Mouse (Mus musculus) small intestine, adult 2 months (tissue): ENCODE results near the gene Plcd3. TPM values are rescaled to one million over a fixed set of nuclear protein-coding genes. Genes with fewer than 3 reads are reported as not detected.

Experiments used
- H3K27ac ChIP-seq: fragments of 200-500 bp; 2 replicates; pipeline ENCODE4 v1.5.1; 2012; ENCODE audit warnings: low read depth, low read length, control low read depth, inconsistent platforms; ENCODE audit not compliant: insufficient read depth
- H3K27me3 ChIP-seq: fragments of 200-500 bp; 2 replicates; pipeline ENCODE4 v1.6.1; 2012; ENCODE audit warnings: mild to moderate bottlenecking, moderate library complexity, low read length, inconsistent platforms; ENCODE audit not compliant: control insufficient read depth, insufficient read depth
- H3K36me3 ChIP-seq: fragments of 200-500 bp; 2 replicates; pipeline ENCODE4 v1.6.1; 2012; ENCODE audit warnings: mild to moderate bottlenecking, low read length, control low read depth, inconsistent platforms; ENCODE audit not compliant: control insufficient read depth, insufficient read depth
- H3K4me1 ChIP-seq: fragments of 200-500 bp; 2 replicates; pipeline ENCODE4 v1.6.1; 2012; ENCODE audit warnings: low read length, inconsistent platforms, mixed read lengths; ENCODE audit not compliant: control insufficient read depth, insufficient read depth, insufficient read length
- H3K4me3 ChIP-seq: fragments of 200-500 bp; 2 replicates; pipeline ENCODE4 v1.5.1; 2012; ENCODE audit warnings: low read depth, mild to moderate bottlenecking, control low read depth, inconsistent platforms, low read length, moderate library complexity
- CTCF ChIP-seq: fragments of 200-500 bp; IDR thresholded peaks from 2 replicates; pipeline ENCODE4 v1.5.1; 2012; ENCODE audit warnings: low read depth, mild to moderate bottlenecking, control low read depth, inconsistent platforms, low read length, moderate library complexity, mixed read lengths; ENCODE audit not compliant: insufficient replicate concordance, insufficient read length; ENCODE audit errors: extremely low read depth
- POLR2A ChIP-seq: fragments of 200-500 bp; IDR thresholded peaks from 2 replicates; pipeline ENCODE4 v1.6.1; 2012; ENCODE audit warnings: low read depth, mild to moderate bottlenecking, control low read depth, inconsistent platforms, low read length, moderate library complexity
- WGBS: fragments of 180-500 bp; shearing (Covaris S2); methylation state at CpG from one replicate; pipeline ENCODE4 v1.1.7; 2018; 5-methylcytosine and 5-hydroxymethylcytosine counted together
- polyA plus RNA-seq: library from polyadenylated mRNA; depleted of rRNA; stranded (reverse); fragments of >200 nt; gene quantifications from 2 replicates; pipeline ENCODE4 v1.2.3, GENCODE M21; 2012

The Plcd3 gene
- polyA plus RNA-seq, 1 experiment = 3.1 TPM

- Histone ChIP-seq H3K4me3 (peak overlapping the region; percentile 36), H3K36me3 (no peaks in the 10 kb centered on the region), H3K27ac (peak overlapping the region; percentile 95), H3K27me3 (no peaks in the 10 kb centered on the region), H3K4me1 (peaks cover 32% of the 10 kb centered on the region)
- whole genome bisulfite sequencing = 12% methylated on average over 10 of the region's 11 CpGs
- no peak for TF ChIP-seq CTCF
- TF ChIP-seq POLR2A = 0 out of 2 replicates have a peak, but pooled peaks have one; percentile 3
Measured at GRCm38 (mm10) chr11:103141101-103141943, 39.9 kb upstream of the Plcd3 start.

GRCm38 (mm10) chr11:103140763-103141100, 39.3 kb upstream of the Plcd3 start:
- WGBS = 10% methylated on average over 6 of the region's 6 CpGs
- peak overlapping the region; percentile 95 for H3K27ac ChIP-seq
- no peaks in the 10 kb centered on the region for H3K27me3 ChIP-seq
- H3K4me1 ChIP-seq = peaks cover 32% of the 10 kb centered on the region
- no peak for TF ChIP-seq POLR2A
- TF ChIP-seq CTCF = no peak
- H3K4me3 ChIP-seq = no peak overlapping the region
- no peaks in the 10 kb centered on the region for H3K36me3 ChIP-seq

- 50% methylated on average over 14 of the region's 14 CpGs for WGBS
- H3K36me3 ChIP-seq = no peaks in the 10 kb centered on the region
- H3K4me3 ChIP-seq = no peak overlapping the region
- no peaks in the 10 kb centered on the region for H3K27me3 ChIP-seq
- TF ChIP-seq POLR2A (peak; percentile 13; the same call in 1 of the 2 replicates), CTCF (no peak)
- peaks cover 32% of the 10 kb centered on the region for H3K4me1 ChIP-seq
- peak overlapping the region; percentile 95 for H3K27ac ChIP-seq
Measured at GRCm38 (mm10) chr11:103139951-103140762, 38.7 kb upstream of the Plcd3 start.

GRCm38 (mm10) chr11:103136039-103136577, 34.6 kb upstream of the Plcd3 start:
- Histone ChIP-seq H3K27ac (no peak overlapping the region), H3K4me1 (peaks cover 15% of the 10 kb centered on the region), H3K27me3 (no peaks in the 10 kb centered on the region), H3K36me3 (no peaks in the 10 kb centered on the region), H3K4me3 (no peak overlapping the region)
- no peak for TF ChIP-seq POLR2A
- no peak for TF ChIP-seq CTCF
- WGBS = 88% methylated on average over 8 of the region's 8 CpGs

- Histone ChIP-seq H3K27me3 (no peaks in the 10 kb centered on the region), H3K4me1 (peaks cover 5% of the 10 kb centered on the region; the same call in 1 of the 2 replicates), H3K4me3 (no peak overlapping the region), H3K27ac (no peak overlapping the region), H3K36me3 (no peaks in the 10 kb centered on the region)
- WGBS = 42% methylated on average over 3 of the region's 3 CpGs
- no peak for TF ChIP-seq CTCF
- no peak for TF ChIP-seq POLR2A
Measured at GRCm38 (mm10) chr11:103134221-103134620, 32.8 kb upstream of the Plcd3 start.

- Histone ChIP-seq H3K4me3 (peak overlapping the region; percentile 57), H3K36me3 (no peaks in the 10 kb centered on the region), H3K27me3 (no peaks in the 10 kb centered on the region), H3K4me1 (peaks cover 5% of the 10 kb centered on the region; the same call in 1 of the 2 replicates), H3K27ac (peak overlapping the region; percentile 48)
- TF ChIP-seq POLR2A = no peak
- no peak for TF ChIP-seq CTCF
- 59% methylated on average over 6 of the region's 6 CpGs for WGBS
Measured at GRCm38 (mm10) chr11:103133456-103134185, 32.2 kb upstream of the Plcd3 start.
